Mouse (Mus musculus) layer of hippocampus, adult 8-10 months (tissue): ENCODE results near the gene Apopt1. TPM values are rescaled to one million over a fixed set of nuclear protein-coding genes. Genes with fewer than 3 reads are reported as not detected.
A peak's percentile ranks its signal among the peaks of the same experiment; 100 is the strongest.

Source experiments
- DNase-seq, 2 experiments: peaks; one replicate each; pipeline ENCODE4 v3.0.0; 2022; ENCODE audit warnings: low spot score in 2 of 2
- total RNA-seq, 4 experiments: library from RNA; stranded (reverse); gene quantifications; 2 replicates each; pipeline ENCODE4 v1.2.4; 2022

Gene Apopt1
- total RNA-seq = 10 to 100 TPM; 30.9 to 34.4 (median 33.7) TPM

- DNase-seq = peak; percentile 83 to 87
These were observed at the start of gene Apopt1, which contains the start of gene Bag5 for GRCm38 (mm10) chr12:111713004-111713651. Gene Apopt1 (plus strand): TSS chr12:111713261. Gene Bag5 (minus strand): TSS chr12:111713257.

GRCm38 (mm10) chr12:111664144-111664634 is 48.9 kb upstream of the Apopt1 start:
- no peak for DNase-seq

- DNase-seq = no peak
These were observed 47.8 kb upstream of the Apopt1 start for GRCm38 (mm10) chr12:111665041-111665880.

DNA sequence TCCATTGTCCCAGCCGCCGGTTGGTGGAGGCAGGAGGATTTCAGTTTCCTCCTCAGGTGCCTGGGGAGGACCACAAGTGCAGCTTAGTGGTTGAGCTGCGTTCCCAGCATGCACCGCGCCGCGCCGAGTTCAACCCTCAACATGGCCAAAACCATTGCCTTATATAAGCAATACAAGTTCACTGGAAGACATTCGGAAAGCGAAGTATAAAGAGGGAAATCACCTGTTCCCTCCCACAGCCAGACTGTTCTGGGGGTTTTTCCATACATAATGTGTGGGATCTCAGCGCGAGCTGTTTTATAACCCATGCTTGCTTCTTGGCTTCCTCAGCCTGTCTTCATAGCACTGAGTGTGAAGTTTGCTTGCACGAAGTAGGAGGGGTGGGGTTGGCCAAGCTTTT is 46.7 kb upstream of the Apopt1 start:
- DNase-seq = peak in 1 of 2 experiments; percentile 65

- DNase-seq = no peak
These were observed 45.6 kb upstream of the Apopt1 start for GRCm38 (mm10) chr12:111667421-111667820.

GRCm38 (mm10) chr12:111668457-111668912 is 44.6 kb upstream of the Apopt1 start:
- peak; percentile 92 to 97 for DNase-seq

DNA sequence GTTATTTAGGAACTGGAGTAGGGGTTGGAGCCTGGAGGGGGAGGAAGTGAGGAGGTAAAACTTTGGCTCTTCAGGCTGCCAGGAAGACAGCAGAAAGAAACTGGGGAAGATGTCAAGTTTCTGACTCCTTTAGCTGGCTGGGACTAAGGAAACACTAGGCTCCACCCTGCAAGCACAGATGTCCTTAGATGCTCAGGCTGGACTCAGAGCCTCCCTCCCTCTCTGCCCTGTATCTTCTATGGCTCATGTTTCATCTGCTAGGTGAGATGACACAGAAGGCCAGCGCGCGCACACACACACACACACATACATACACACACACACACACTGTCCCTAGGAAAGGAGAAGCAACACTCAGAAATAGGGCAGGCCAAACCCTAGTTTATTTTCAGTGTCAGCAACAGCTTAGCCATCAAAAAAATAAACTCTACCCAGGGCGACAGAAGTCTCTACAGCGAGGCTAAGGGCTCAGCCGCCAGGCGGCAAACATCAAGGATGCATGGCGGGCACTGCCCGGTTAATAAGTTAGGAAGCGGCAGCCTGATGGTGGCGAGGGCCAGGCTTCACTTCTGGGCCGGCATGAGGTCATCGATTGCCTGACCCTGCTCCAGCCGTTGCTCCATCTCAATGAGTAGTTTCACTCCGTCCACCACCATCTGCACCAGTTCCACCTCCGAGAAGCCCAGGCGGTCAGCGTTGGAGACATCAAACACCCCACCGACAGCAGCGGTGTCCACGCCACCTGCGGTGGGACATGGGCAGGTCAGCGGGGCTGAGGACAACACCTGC is 43.9 kb upstream of the Apopt1 start:
- no peak for DNase-seq

GRCm38 (mm10) chr12:111669961-111670360 is 43.1 kb upstream of the Apopt1 start:
- no peak for DNase-seq

DNA sequence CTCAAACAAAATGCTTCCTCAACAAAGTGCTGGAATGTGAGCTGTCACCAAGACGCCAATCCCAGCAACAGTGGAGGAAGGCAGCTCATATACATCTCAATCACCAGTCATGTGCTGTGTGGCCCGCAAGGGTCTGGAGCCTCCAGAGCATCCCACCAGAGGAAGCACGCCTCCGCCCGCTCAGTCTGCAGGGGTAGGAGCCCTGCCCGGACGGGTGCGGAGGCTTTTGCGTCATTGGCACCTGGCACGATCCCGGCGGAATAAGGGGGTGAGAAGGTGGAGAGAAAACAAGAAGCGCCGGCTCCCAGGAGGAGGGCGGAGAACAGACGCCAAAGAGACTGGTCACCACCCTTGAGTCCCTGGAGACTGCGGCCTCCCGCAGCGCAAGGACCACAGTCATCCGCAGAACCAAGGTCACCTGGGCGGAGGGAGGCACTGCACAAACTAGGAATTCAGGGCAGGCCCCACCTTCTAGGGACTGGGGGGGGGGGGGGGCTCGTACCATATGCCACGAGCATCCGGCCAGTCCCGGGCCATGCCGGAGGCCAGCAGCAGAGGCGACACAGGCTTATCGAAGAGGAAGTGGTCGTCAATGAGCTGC is 42.6 kb upstream of the Apopt1 start:
- peak in 1 of 2 experiments; percentile 49 for DNase-seq

DNA sequence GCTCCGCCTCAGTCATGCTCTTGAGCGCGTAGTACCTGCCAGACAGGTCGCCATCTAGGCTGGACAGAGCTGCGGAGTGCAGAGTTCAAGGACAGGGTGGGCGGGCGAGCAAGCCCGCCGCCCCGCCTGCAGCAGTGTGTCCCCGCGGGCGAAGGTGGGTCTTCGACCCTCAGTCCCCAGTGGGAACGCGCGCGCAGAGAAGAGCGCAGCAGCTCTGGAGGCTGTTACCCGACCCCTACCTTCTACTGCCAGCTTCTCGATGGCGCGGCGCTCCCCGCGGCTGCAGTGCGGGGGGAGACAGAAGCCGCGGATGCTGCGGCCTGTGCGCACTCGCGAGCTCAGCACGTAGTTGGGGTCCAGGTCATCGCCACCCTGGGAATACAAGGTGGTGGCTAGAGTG is 42.1 kb upstream of the Apopt1 start:
- DNase-seq = no peak

DNA sequence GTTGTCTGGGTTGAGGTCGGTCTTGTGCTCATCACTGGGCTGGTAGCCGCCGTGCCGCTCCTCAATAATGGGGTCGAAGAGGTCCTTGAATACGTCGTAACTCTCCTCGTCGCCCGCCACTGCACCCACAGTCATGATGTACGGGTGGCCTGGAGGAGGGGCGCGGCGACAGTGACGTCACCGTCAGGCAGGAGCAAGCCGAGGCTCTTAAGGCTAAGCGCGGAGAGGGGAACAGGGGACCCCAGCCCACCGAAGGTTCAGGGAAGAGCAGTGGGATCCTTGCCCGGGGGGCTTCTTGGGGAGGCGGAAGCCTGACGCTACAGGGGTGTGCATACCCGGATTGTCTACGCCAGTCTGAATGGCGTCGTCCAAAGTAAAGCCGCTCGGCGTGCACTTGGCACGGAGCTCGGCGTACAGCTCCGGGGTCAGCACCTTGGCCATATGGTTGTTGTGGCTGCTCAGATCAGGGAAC is 41.6 kb upstream of the Apopt1 start:
- DNase-seq = peak; percentile 76 to 79

DNA sequence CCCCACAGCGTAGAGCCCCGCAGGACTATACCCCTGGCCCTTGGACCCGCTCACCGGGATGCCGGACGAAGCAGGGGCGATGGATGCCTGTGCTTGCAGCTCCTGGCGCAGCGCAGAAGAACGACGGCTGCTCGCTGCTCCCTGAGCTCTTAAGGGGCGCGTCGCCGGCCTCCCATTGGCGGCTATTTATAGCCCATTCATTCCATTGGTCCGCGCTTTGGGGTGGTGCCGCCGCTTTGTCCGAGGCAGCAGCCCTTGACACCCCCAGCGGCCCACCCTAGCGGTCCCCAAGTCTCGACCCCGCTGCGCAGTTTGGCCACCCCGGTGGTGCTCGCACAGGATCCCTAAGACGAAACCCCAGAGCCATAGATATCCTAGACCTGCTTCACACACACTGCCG is 40.9 kb upstream of the Apopt1 start, which contains the start of gene Ckb:
Gene Ckb, minus strand, starts transcription at position 163 of the 400 bp plus-strand sequence.
- peak; percentile 91 to 95 for DNase-seq

- no peak for DNase-seq
These were observed 40.5 kb upstream of the Apopt1 start for GRCm38 (mm10) chr12:111672581-111672980.

DNA sequence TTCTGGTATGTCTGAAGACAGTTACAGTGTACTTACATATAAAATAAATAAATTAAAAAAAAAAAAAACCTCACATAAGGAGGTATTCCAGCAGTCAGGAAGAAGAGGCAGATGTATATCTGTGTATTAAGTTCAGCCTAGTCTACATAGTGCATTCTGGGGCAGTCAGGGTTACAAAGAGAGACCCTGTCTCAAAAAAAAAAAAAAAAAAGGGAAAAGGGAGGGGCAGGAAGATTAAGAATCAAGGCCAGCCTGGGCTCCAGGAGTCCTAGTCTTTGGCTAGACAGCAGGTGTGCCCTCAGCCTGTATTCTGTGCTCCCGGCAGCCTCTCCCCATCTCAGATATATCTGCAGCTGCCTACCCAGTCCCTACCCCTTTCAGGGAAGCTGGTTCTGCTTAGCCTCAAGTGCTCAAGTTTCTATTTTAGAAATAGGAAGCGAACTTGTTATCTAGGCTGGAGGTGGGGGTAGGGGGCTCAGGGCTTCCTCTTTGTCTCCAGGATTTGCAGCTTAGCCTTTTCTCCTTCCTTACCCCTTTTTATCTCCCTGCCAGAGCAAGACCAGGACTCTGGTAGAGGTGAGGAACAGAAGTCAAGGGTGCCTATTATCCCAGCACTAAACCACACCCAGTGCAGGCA is 38.1 kb upstream of the Apopt1 start:
- DNase-seq = no peak

DNA sequence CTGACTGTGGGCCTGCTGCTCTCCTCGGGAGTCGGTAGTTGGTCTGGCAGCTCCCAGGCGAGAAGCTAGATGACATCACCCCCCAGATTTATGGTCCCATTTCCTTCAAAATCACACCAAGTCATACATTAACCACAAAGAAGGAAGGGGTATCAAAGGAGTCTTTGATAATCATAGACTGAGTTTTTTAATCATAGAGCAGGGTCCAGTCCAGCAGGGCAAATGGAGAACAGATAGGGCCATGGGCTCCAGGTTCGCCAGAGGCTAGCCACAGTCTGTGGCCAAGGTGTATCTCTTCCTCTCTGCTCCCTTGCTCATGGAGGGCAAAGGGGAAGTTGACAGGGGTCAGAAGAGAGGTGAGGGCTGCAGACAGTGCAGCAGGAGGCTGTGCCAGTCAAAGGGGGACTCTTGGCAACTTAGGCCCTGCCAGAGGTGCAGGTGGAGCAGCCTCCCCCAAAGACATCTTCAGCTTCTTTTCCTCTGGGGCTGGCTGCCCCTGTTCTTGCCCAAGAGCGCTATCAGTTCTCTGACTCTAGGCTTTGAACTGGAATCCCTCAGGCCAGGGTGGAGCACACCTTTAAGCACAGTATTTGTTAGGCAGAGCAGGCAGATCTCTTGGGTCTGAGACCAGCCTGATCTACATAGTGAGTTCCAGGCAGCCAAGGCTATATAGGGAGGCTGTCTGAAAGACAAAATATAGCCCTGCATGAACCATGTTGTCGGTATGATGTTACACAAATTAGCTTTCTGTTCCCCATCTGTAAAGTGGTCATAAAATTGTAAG is 37.1 kb upstream of the Apopt1 start:
- no peak for DNase-seq

- no peak for DNase-seq
These were observed 35.6 kb upstream of the Apopt1 start for GRCm38 (mm10) chr12:111677421-111677820.

- peak; percentile 85 to 89 for DNase-seq
These were observed 35.0 kb upstream of the Apopt1 start, which contains the start of gene Trmt61a for GRCm38 (mm10) chr12:111677882-111678669. Gene Trmt61a (plus strand): TSS chr12:111678105.

DNA sequence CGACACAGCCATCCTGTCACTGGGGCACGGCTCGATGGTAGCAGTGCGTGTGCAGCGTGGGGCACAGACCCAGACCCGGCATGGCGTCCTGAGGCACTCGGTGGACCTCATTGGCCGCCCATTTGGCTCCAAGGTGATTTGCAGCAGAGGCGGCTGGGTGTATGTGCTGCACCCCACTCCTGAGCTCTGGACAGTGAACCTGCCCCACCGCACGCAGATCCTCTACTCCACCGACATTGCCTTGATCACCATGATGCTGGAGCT is 34.5 kb upstream of the Apopt1 start:
- no peak for DNase-seq

GRCm38 (mm10) chr12:111678997-111679396 is 34.1 kb upstream of the Apopt1 start:
- no peak for DNase-seq
